Mouse (Mus musculus) spleen, adult 12 weeks (tissue): ENCODE data around the gene Garnl3.

Experiments
- DNase-seq: peaks from one replicate; pipeline ENCODE4 v3.0.0; 2022; ENCODE audit warnings: low spot score

Garnl3 gene

GRCm38 (mm10) chr2:33086671-33087363, 44.6 kb downstream of the Garnl3 start:
- no peak for DNase-seq

- no peak for DNase-seq
These were observed 45.3 kb downstream of the Garnl3 start for GRCm38 (mm10) chr2:33086016-33086596.

GRCm38 (mm10) chr2:33084221-33084620, 47.2 kb downstream of the Garnl3 start:
- DNase-seq = no peak

- DNase-seq = no peak
These were observed 51.3 kb downstream of the Garnl3 start for GRCm38 (mm10) chr2:33080166-33080565.

GRCm38 (mm10) chr2:33077252-33077651, 54.2 kb downstream of the Garnl3 start:
- no peak for DNase-seq

DNA sequence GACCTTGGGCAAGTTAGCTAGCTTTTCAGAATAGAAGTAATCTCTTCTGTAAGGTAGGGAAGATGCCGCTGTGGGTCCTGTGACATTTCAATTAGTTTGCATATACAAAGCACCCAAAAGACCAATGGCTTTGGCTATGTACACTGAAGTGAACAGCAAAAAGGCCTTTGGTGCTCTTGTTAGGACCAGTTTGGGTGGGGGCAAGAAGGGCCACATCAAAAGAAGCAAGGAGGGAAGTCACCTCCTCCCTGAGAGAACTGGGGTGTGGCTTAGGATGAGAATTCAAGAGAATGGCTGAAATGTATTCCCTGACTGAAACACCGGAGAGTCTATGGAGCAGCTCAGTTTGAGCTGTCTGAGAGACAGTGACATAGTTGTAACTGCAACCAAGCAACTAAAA, 56.5 kb downstream of the Garnl3 start:
- no peak for DNase-seq

GRCm38 (mm10) chr2:33074188-33074587, 57.3 kb downstream of the Garnl3 start:
- DNase-seq = no peak

DNA sequence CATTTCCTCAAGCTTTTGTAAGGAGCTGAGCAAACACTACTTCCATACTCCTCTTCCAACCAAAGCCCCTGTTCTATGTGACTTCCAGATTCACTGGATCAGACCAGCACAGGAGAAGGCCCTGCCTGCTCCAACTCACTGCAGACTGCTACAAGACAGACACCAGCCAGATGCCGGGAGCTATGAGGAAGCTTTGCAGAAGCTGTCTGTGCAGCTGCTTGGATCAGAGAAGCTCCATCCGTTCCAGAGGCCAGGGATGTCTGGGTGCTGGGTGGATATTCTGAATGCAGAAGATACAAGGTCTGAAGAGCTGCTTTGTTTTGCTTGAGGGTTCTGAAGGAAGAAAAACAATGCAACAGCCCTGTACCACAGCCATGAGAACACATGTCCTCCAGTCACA, 59.1 kb downstream of the Garnl3 start:
- no peak for DNase-seq

GRCm38 (mm10) chr2:33065610-33066009, 65.8 kb downstream of the Garnl3 start:
- no peak for DNase-seq

- DNase-seq = no peak
These were observed 68.7 kb downstream of the Garnl3 start for GRCm38 (mm10) chr2:33062744-33063143.

DNA sequence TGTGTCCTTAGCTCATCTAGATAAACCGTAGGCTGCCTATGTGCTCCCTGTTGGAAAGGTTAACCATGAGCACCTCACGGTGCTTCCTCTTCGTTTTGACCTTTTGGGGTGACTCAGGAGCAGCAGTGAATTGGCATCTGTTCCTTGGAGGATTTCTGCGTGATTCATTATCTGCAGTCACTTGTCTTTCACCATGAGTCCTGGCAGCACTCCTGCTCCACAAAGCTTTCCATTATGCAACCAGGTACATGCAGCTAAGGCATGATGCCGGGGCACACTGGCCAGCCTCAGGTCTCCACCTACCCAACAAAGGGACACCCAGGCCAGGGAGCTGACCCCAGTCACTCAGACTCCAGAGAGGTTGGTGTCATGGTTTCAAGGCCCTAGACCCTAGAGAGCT, 72.5 kb downstream of the Garnl3 start:
- DNase-seq = no peak

- no peak for DNase-seq
These were observed 73.9 kb downstream of the Garnl3 start for GRCm38 (mm10) chr2:33057514-33057913.

- DNase-seq = no peak
These were observed 77.5 kb downstream of the Garnl3 start for GRCm38 (mm10) chr2:33053966-33054365.

DNA sequence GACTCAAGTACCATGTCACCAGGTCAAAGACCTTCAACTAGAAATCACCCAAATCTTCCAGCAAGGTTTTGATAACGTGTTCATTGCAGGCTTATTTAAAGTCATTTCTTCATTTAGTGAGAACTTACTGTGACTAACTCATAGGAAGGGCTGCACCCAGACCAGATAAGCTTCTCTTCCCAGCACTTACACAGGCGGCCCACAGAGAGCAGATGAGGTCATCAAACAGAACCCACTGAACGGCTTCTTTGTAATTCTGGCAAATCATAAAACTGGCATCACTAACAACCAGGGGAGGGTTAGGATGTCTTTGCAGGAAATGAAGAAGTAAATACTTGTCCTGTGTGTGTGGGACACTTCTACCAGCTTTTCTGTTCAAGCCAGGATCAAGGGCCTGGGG, 84.1 kb downstream of the Garnl3 start:
- DNase-seq = no peak

DNA sequence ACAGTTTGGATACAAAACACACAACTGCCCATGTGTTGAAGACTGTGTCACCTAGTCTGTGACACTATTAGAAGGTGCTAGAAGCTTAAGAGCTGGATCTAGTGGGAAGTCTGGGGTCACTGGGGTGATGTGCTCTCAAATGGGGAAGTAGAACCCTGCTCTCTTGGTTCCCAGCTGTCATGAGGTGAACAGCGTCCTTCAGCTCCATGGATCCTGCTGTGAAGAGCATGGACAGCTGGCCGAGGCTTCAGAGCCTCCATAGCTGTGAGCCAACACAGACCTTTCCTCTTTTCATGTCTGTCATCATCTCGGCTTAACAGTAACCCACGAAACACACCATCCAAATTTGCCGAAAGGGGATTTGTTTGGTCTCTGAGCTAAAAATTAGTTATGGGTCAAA, 84.5 kb downstream of the Garnl3 start:
- no peak for DNase-seq

DNA sequence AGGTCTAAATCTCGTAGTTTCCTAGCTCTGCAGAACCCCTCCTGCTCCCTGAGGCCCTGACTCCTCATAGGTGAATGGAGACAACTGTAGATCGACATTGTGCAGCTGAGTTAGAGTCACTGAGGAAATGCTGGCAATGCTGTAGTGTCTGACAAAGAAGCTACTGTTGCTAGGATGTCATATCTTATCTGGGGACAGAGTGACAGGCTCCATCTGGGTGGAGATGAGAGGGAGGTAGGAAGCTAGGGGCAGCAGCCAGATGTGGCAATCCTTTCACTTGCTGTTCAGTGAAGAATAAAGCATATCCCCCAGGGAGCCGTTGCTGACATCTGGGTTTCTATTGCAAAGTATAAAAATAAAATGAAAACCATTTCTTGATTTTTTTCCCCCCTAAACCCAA, 85.6 kb downstream of the Garnl3 start:
- no peak for DNase-seq

DNA sequence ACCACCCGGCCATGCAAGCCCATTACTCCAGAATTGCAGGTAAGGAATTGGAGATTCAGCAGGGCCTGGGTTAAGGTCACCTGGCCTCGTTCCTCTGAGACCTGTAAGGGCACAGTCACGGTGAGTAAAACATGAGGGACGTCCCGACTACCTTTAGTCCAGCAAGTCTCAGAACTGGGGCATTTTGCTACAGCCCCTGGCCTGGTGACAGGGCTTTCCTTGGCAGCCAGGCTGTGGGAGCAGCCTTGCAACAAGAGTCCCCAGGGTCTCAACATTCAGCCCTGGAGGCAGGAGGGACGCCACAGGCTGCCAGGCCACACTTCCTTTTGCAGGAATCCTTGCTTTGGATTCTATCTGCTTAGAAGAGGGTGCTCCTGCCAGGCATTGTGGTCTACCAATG, 88.7 kb downstream of the Garnl3 start:
- no peak for DNase-seq

DNA sequence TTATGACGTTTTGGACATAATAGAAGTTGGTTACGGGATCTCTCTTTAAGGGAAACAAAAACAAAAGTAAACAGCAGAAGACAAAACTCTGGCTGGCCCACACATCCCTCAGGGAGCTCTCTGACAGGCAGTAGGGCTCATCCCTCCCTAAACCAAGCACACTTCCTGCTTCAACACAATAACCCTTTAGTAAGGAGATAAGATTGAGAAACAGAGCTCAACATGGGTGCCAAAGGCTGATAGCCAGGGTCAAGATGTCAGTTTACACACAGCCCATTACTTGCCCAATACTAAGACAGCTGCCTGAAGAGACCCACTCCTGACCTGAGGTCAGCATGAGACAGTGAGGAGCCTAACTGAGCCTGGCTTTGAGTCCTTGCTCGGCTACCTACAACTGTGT, 89.9 kb downstream of the Garnl3 start:
- DNase-seq = no peak

DNA sequence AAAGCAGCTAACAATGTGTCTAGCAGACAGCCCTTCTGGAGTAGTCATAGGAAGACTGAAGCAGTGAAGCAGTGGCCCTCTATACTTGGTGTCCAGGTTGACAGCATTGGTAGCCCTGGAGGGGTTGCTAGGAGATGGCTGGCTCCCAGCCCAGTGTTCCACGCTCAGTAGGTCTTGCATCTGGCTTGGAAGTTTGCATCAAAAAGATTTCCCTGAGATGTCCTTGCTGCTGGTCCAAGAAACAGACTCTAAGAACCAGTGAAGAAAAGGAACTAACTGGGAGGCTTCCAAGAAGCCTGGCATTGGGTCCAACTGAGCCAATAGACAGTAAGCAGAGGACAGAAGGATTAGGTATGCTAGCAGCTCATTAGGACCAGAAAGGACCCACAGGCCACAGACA, 94.0 kb downstream of the Garnl3 start:
- DNase-seq = no peak

- DNase-seq = no peak
These were observed 96.2 kb downstream of the Garnl3 start for GRCm38 (mm10) chr2:33035297-33035696.

DNA sequence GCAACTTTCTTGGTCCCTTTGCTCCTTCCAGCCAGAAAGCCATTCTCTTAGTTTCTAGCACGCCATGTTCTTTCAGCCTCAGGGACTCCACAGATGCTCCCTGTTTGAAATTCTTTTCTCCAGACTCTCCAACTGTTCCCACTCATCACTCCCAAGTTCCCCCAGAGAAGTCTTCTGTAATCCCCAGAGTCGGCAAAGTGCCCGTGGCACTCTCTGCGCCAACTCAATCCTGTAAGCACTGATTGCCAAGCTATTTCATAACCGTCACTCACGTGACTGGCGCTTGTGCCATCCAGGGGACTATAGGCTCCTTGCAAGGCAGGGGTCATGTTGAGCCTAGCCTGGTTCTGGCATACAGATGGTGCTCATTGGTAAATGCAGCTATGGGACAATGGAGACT, 98.2 kb downstream of the Garnl3 start:
- DNase-seq = no peak

DNA sequence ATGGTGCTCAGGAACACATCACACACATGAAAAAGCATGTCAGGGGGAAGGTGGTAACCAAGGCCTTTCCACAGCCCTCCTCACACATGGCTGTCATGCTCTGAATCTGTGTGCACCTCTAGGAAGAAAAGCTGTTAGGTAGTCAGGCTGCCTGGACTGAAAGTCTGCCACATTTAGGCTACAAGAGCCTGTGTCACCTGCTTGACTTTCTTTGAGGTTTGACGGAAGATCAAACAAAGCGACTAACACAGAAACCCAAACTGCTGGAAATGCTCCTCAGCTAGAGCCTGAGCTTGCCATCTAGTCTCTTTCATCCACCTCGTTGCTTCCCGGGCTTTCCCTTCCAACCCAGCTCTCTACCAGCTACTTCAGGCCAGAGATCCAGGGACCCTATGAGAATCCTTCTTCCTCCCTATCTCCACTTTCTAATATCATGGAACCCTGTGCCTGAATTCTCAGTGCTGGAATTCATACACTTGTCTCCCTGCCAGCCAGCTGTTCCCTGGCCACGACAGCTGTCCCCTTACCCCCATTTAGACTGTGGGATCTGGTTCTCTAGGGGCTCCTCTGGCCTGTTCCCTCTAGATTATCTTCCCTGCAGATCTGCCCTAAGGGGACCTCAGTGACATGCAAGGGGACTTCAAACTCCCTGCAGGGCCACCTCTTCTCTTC, 98.9 kb downstream of the Garnl3 start:
- no peak for DNase-seq

- no peak for DNase-seq
These were observed 106.4 kb downstream of the Garnl3 start for GRCm38 (mm10) chr2:33025040-33025439.

DNA sequence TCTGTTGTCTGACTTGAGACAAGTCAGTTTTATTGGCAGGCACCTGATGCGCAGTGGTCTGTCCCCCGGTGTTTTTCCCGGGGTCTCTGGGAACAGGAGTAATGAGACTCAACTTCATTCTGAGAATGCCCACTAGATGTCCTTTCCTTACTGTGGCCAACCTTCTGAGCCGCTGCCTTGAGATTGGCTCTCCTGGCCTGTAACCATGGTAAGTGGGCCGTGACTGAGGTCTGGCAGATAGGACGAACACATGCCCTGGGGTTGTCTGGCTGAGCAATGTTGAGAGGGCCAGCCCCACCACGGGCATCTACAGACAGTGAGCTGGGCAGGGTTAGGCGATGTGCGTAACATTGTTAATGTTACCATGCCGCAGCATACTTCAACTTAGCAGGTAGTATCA, 106.9 kb downstream of the Garnl3 start:
- no peak for DNase-seq
